Mouse (Mus musculus): ENCODE data around the gene Tff2. TPM values are rescaled to one million over a fixed set of nuclear protein-coding genes. Genes with fewer than 3 reads are reported as not detected.

Gene Tff2
- polyA plus RNA-seq, 1 experiment from 2014 or later, result not detected

- Histone ChIP-seq H3K36me3 (ENCODE audit: control insufficient read depth, insufficient read depth, low read length) (no peaks in the 10 kb centered on the region), H3K27ac (ENCODE audit: low read depth, low read length) (no peak within 1 kb of the TSS), H3K4me2 (ENCODE audit: low read depth, low read length, severe bottlenecking) (no peak within 1 kb of the TSS), H3K27me3 (ENCODE audit: control insufficient read depth, insufficient read depth, low read length) (no peaks in the 10 kb centered on the region), H3K4me1 (replicated peaks; ENCODE audit: control insufficient read depth, insufficient read depth, low read length) (no peaks in the 10 kb centered on the region; the same call in 1 of the 2 replicates), H3K9me3 (ENCODE audit: control insufficient read depth, low read length) (no peaks in the 10 kb centered on the region), H3K9ac (ENCODE audit: low read length) (no peak within 1 kb of the TSS), H3K4me3 (ENCODE audit: low read depth, low read length) (no peak within 1 kb of the TSS)
- DNase-seq (ENCODE audit: low spot score) (no peak), ATAC-seq (replicated peaks; ENCODE audit: low FRiP score) (no peak)
- 22% methylated on average over 2 of the region's 2 CpGs for WGBS
These were observed 14.6 kb downstream of the Tff2 start, which contains the start of gene Tff3 for GRCm38 (mm10) chr17:31129452-31129851. Tff3 (minus strand) TSS chr17:31129646.

- ATAC-seq (replicated peaks; ENCODE audit: low FRiP score), result no peak
- H3K27me3 ChIP-seq (ENCODE audit: control insufficient read depth, insufficient read depth, low read length), result no peaks in the 10 kb centered on the region
- no peak overlapping the region for H3K4me2 ChIP-seq (ENCODE audit: low read depth, low read length, severe bottlenecking)
- DNase-seq (ENCODE audit: low spot score), result no peak
- no peak overlapping the region for H3K27ac ChIP-seq (ENCODE audit: low read depth, low read length)
- no peaks in the 10 kb centered on the region; the same call in 1 of the 2 replicates for H3K4me1 ChIP-seq (replicated peaks; ENCODE audit: control insufficient read depth, insufficient read depth, low read length)
- no peak overlapping the region for H3K9ac ChIP-seq (ENCODE audit: low read length)
- WGBS, result 88% methylated on average over 9 of the region's 9 CpGs
- H3K9me3 ChIP-seq (ENCODE audit: control insufficient read depth, low read length), result no peaks in the 10 kb centered on the region
- H3K4me3 ChIP-seq (ENCODE audit: low read depth, low read length), result no peak overlapping the region
- no peaks in the 10 kb centered on the region for H3K36me3 ChIP-seq (ENCODE audit: control insufficient read depth, insufficient read depth, low read length)
These were observed 15.3 kb downstream of the Tff2 start for GRCm38 (mm10) chr17:31128708-31129318.

- Histone ChIP-seq H3K4me2 (ENCODE audit: low read depth, low read length, severe bottlenecking) (no peak overlapping the region), H3K9me3 (ENCODE audit: control insufficient read depth, low read length) (no peaks in the 10 kb centered on the region), H3K27ac (ENCODE audit: low read depth, low read length) (no peak overlapping the region), H3K4me3 (ENCODE audit: low read depth, low read length) (no peak overlapping the region), H3K27me3 (ENCODE audit: control insufficient read depth, insufficient read depth, low read length) (no peaks in the 10 kb centered on the region), H3K36me3 (ENCODE audit: control insufficient read depth, insufficient read depth, low read length) (no peaks in the 10 kb centered on the region), H3K9ac (ENCODE audit: low read length) (no peak overlapping the region), H3K4me1 (replicated peaks; ENCODE audit: control insufficient read depth, insufficient read depth, low read length) (no peaks in the 10 kb centered on the region; the same call in 1 of the 2 replicates)
- ATAC-seq (replicated peaks; ENCODE audit: low FRiP score) (0 out of 2 replicates have a peak, but pooled peaks have one; percentile 30), DNase-seq (ENCODE audit: low spot score) (no peak)
- 57% methylated on average over 9 of the region's 9 CpGs for WGBS
These were observed 18.4 kb downstream of the Tff2 start for GRCm38 (mm10) chr17:31125548-31126266.

GRCm38 (mm10) chr17:31121975-31122374 lies 22.1 kb downstream of the Tff2 start:
- peak; percentile 89 for DNase-seq (ENCODE audit: low spot score)
- 13% methylated on average over 8 of the region's 8 CpGs for WGBS
- no peak overlapping the region for H3K4me2 ChIP-seq (ENCODE audit: low read depth, low read length, severe bottlenecking)
- H3K36me3 ChIP-seq (ENCODE audit: control insufficient read depth, insufficient read depth, low read length), result no peaks in the 10 kb centered on the region
- H3K9ac ChIP-seq (ENCODE audit: low read length), result no peak overlapping the region
- no peak overlapping the region for H3K27ac ChIP-seq (ENCODE audit: low read depth, low read length)
- H3K4me1 ChIP-seq (replicated peaks; ENCODE audit: control insufficient read depth, insufficient read depth, low read length), result peaks cover 3% of the 10 kb centered on the region; the same call in 1 of the 2 replicates
- H3K9me3 ChIP-seq (ENCODE audit: control insufficient read depth, low read length), result no peaks in the 10 kb centered on the region
- ATAC-seq (replicated peaks; ENCODE audit: low FRiP score), result no peak
- no peak overlapping the region for H3K4me3 ChIP-seq (ENCODE audit: low read depth, low read length)
- H3K27me3 ChIP-seq (ENCODE audit: control insufficient read depth, insufficient read depth, low read length), result no peaks in the 10 kb centered on the region

- Histone ChIP-seq H3K27me3 (ENCODE audit: control insufficient read depth, insufficient read depth, low read length) (no peaks in the 10 kb centered on the region), H3K9me3 (ENCODE audit: control insufficient read depth, low read length) (no peaks in the 10 kb centered on the region), H3K4me1 (replicated peaks; ENCODE audit: control insufficient read depth, insufficient read depth, low read length) (0 out of 2 replicates have a peak, but pooled peaks cover 3% of the 10 kb centered on the region), H3K4me3 (ENCODE audit: low read depth, low read length) (no peak overlapping the region), H3K36me3 (ENCODE audit: control insufficient read depth, insufficient read depth, low read length) (no peaks in the 10 kb centered on the region), H3K4me2 (ENCODE audit: low read depth, low read length, severe bottlenecking) (no peak overlapping the region), H3K27ac (ENCODE audit: low read depth, low read length) (no peak overlapping the region), H3K9ac (ENCODE audit: low read length) (no peak overlapping the region)
- ATAC-seq (replicated peaks; ENCODE audit: low FRiP score), result peak; percentile 44; the same call in 1 of the 2 replicates
- DNase-seq (ENCODE audit: low spot score), result peak; percentile 91
- 4% methylated on average over 7 of the region's 7 CpGs for WGBS
These were observed 24.7 kb downstream of the Tff2 start for GRCm38 (mm10) chr17:31119429-31119828.

GRCm38 (mm10) chr17:31117946-31118345 lies 26.1 kb downstream of the Tff2 start:
- no peak overlapping the region for H3K4me2 ChIP-seq (ENCODE audit: low read depth, low read length, severe bottlenecking)
- ATAC-seq (replicated peaks; ENCODE audit: low FRiP score) (no peak), DNase-seq (ENCODE audit: low spot score) (no peak)
- H3K9me3 ChIP-seq (ENCODE audit: control insufficient read depth, low read length), result no peaks in the 10 kb centered on the region
- no peak overlapping the region for H3K9ac ChIP-seq (ENCODE audit: low read length)
- no peak overlapping the region for H3K4me3 ChIP-seq (ENCODE audit: low read depth, low read length)
- H3K4me1 ChIP-seq (replicated peaks; ENCODE audit: control insufficient read depth, insufficient read depth, low read length), result peaks cover 11% of the 10 kb centered on the region
- 85% methylated on average over 5 of the region's 5 CpGs for WGBS
- no peaks in the 10 kb centered on the region for H3K36me3 ChIP-seq (ENCODE audit: control insufficient read depth, insufficient read depth, low read length)
- H3K27ac ChIP-seq (ENCODE audit: low read depth, low read length), result no peak overlapping the region
- H3K27me3 ChIP-seq (ENCODE audit: control insufficient read depth, insufficient read depth, low read length), result no peaks in the 10 kb centered on the region

- 78% methylated on average over 6 of the region's 6 CpGs for WGBS
- Histone ChIP-seq H3K27ac (ENCODE audit: low read depth, low read length) (no peak overlapping the region), H3K4me2 (ENCODE audit: low read depth, low read length, severe bottlenecking) (no peak overlapping the region), H3K4me3 (ENCODE audit: low read depth, low read length) (no peak overlapping the region), H3K27me3 (ENCODE audit: control insufficient read depth, insufficient read depth, low read length) (no peaks in the 10 kb centered on the region), H3K9ac (ENCODE audit: low read length) (no peak overlapping the region), H3K4me1 (replicated peaks; ENCODE audit: control insufficient read depth, insufficient read depth, low read length) (peaks cover 11% of the 10 kb centered on the region), H3K36me3 (ENCODE audit: control insufficient read depth, insufficient read depth, low read length) (no peaks in the 10 kb centered on the region), H3K9me3 (ENCODE audit: control insufficient read depth, low read length) (no peaks in the 10 kb centered on the region)
- DNase-seq (ENCODE audit: low spot score) (no peak), ATAC-seq (replicated peaks; ENCODE audit: low FRiP score) (no peak)
These were observed 28.0 kb downstream of the Tff2 start for GRCm38 (mm10) chr17:31116063-31116462.

- WGBS, result 27% methylated on average over 9 of the region's 9 CpGs
- H3K27ac ChIP-seq (ENCODE audit: low read depth, low read length), result no peak overlapping the region
- no peak; the same call in 1 of the 2 replicates for ATAC-seq (replicated peaks; ENCODE audit: low FRiP score)
- peaks cover 11% of the 10 kb centered on the region for H3K4me1 ChIP-seq (replicated peaks; ENCODE audit: control insufficient read depth, insufficient read depth, low read length)
- no peak for DNase-seq (ENCODE audit: low spot score)
- no peak overlapping the region for H3K4me3 ChIP-seq (ENCODE audit: low read depth, low read length)
- no peaks in the 10 kb centered on the region for H3K27me3 ChIP-seq (ENCODE audit: control insufficient read depth, insufficient read depth, low read length)
- H3K36me3 ChIP-seq (ENCODE audit: control insufficient read depth, insufficient read depth, low read length), result no peaks in the 10 kb centered on the region
- no peaks in the 10 kb centered on the region for H3K9me3 ChIP-seq (ENCODE audit: control insufficient read depth, low read length)
- H3K9ac ChIP-seq (ENCODE audit: low read length), result no peak overlapping the region
- H3K4me2 ChIP-seq (ENCODE audit: low read depth, low read length, severe bottlenecking), result no peak overlapping the region
These were observed 30.8 kb downstream of the Tff2 start for GRCm38 (mm10) chr17:31113191-31113856.
